Mouse (Mus musculus) urinary bladder, postnatal 14 days (tissue): ENCODE data around the gene Cd3eap.

Experiments used
- DNase-seq: peaks from one replicate; pipeline ENCODE4 v3.0.0; 2021; ENCODE audit warnings: low spot score

Cd3eap gene

GRCm38 (mm10) chr7:19306819-19307738 lies 52.2 kb downstream of the Cd3eap start:
- DNase-seq = no peak
